Mouse (Mus musculus) liver, adult (tissue): Measurements from ENCODE around the gene Trappc10.

Experiments
- GATA4 ChIP-seq: IDR thresholded peaks from 2 replicates; pipeline ENCODE4 v1.6.1; 2014; ENCODE audit warnings: mild to moderate bottlenecking, low read length; ENCODE audit not compliant: insufficient replicate concordance

Gene Trappc10

DNA sequence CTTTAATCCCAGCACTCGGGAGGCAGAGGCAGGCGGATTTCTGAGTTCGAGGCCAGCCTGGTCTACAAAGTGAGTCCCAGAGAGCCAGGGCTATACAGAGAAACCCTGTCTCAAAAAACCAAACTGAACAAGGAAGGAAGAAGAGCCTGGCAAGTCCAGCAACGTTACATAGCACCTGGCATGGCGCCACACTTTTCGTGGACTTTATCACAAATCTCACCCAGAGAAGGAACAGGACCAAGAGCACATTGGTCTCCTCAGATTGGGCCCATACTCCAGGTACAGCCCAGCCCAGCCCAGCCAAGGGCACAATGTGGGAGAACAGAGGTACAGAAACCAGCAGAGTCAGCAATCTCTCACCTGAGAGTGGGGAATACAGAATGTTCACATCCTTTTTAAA is 10.7 kb downstream of the Trappc10 start:
- no peak for TF ChIP-seq GATA4

DNA sequence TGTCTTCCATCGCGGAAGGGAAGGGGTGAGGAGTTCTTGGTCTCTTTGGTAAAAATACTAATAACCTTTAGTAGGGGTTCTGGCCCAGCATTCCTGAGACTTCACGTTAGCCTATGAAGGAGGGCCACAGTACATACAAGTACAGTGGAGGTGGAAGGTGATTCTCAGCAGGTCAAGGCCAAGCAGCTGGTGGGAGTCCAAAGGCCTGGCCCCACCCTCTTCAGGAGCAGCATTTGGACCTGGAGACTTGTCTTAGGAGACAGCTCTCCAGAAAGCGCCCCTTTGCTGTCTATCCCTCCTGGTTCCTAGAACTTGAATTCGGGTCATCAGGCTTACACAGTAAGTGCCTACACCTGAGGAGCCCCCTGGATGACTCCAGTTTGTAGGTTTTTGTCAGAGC is 11.3 kb downstream of the Trappc10 start:
- no peak for TF ChIP-seq GATA4

DNA sequence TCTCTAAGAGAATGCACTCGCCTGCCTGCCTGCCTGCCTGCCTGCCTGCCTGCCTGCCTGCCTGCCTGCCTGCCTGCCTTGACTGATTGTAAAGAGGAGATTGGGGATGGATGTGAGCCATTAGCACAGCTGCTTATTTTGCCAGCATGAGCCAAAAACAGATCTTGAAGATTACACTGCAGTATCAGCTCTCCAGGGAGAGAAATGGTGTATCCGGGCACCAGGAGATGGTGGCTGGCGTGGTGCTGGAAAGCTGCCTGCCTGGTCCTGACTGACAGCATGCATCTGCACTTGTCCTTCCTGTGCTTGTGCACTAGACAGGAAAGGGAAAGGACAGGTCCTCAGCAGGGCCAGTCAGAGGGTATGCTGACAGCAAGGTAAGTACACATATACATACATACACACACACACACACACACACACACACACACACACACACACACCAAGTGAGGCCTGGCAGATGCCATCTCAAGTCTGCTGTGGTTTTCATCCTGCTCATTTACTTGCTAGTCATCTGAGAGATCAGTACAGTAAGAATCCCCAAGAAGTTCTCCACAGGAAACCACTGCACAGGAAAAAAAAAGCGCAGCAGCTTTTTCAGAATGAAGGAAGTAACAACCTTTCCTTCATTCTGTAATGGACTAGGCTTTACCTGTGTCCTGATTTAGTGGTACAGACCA is 12.0 kb downstream of the Trappc10 start:
- no peak for TF ChIP-seq GATA4

DNA sequence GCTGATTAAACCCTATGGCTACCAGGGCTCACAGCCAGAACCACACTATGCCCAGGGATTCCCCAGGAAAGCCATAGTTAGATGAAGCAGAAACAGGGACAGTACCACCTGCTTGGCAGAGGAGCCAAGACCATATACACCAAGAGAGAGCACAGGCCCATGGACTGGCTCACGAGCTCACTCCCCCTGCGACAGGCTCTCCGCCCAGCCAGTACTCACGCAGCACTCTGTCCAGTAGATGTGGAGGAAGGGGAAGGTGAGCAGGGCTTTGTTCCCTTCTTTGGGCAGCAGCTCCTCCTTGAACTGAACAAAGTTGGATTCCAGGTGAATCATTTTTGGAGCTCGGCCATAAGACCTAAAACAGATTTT is 15.9 kb downstream of the Trappc10 start:
- TF ChIP-seq GATA4 = no peak

DNA sequence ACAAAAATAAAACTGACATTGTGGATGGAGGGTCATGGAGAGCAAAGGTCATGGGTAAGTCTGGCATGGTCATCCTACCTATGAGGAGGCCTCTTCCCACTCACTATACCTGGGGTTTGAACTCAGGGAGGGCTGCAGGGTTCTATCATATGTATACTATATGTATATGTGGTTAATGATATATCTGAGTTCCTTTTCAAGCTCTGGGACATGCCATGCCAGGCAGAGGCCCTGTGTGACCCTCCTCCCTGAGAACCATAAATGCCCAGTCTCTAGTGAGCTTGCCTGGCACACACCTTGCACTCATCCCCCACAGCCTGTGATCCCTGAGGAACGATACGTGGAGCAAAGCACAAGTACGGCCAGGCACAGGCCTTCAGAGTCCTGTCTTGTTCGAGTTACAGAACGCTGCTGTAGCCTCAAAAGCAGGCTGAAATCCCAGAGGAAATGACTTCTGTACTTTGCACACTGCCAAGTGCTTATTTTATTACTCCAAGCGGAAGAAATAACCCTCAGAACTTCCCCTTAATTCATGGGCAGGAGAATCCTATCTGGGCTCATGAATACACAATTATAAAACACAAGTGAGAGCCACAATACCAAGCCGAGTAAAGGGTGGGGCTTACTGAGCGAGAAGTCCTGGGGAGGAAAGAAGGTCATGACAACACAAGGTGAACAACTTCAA is 16.4 kb downstream of the Trappc10 start:
- TF ChIP-seq GATA4 = no peak

DNA sequence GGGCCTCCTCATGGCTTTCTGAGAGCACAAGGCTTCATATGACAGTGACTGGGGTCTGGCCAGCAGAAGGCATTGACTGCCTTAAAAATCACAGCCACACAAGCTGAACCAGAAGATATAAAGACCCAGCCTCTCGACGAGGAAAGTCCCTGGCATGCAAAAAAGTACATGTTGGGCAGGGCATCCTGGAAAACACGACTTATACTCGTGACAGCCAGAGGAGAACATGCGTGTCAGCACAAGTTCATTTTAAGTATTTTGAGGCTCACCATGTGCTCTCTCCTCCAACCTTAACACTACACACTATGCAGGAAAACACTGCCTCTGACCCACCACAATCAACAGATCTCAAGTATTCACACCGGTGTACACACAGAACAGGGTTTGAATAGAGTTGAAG is 20.3 kb downstream of the Trappc10 start:
- TF ChIP-seq GATA4 = no peak

DNA sequence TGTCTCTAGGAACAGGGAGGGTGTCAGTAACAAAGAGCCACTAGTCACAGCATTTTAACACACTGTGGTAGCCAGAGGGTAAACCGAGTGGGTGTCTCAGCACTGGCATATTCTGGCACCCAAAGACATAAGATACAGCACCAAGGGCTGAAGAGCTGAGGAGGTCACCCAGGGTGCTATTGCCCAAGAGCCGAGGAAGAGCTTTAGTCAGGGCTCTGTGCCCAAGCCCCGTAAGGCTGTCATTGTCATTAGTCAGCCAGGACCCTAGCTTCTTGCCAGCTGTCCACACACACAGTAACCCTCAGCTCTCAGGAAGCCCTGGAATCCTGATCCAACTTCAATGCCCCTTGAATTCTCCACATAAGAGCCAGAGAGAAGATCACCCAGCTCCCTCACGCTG is 21.5 kb downstream of the Trappc10 start:
- TF ChIP-seq GATA4 = no peak

DNA sequence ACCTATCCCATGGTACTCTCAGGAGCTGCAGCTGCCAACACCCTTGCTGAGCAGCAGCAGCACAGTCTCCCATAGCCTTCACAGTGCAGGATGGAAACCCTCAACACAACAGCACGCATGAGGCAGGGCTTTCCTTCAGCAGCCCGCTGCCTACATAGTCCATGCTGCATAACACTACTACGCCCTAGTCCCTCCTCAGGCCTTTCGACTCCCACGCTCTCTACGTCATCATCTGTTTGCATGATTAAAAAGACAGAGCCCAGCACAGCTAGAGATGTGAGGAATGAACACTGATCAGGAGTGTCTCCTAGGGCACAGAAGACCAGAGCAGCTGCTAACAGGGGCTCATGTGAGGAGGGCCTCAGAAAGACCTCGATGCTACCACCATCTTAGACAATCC is 23.1 kb downstream of the Trappc10 start:
- no peak for TF ChIP-seq GATA4

DNA sequence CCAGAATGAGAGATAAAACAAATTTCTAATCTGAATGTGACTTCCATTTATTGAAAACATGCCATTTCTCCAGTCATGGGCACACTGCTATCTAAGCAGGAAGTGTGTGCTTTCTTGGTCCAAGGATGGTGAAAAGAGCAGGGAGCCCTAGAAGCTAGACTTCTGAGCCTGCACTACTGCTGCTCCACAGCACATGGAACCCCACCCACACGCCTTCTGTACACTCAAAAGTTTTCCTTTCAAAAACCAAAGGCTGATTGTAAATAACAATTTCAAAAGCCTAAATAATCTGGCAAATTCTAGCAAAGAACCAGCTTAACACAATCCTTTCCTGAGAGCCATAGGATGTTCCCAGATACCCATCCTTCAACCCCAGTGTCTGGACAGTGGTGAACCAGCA is 24.9 kb downstream of the Trappc10 start:
- no peak for TF ChIP-seq GATA4

DNA sequence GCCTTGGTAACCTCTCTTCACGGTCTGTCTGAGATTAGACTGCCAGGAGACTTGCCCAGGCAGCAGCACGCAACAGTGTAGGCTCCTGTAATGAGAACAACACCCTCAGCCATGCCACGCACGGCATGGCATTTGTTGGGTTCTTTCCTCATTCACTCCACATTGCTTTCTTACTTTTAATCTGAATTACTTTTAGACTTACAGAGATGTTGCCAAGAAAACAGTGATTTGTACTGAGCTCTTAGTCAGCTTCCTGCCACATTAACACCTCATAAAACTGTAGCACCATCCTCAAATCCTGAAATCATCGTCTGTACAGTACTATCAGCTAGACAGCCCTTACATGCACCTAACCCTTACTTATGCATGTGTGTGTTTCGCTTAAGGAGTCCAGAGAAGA is 25.9 kb downstream of the Trappc10 start:
- TF ChIP-seq GATA4 = no peak

DNA sequence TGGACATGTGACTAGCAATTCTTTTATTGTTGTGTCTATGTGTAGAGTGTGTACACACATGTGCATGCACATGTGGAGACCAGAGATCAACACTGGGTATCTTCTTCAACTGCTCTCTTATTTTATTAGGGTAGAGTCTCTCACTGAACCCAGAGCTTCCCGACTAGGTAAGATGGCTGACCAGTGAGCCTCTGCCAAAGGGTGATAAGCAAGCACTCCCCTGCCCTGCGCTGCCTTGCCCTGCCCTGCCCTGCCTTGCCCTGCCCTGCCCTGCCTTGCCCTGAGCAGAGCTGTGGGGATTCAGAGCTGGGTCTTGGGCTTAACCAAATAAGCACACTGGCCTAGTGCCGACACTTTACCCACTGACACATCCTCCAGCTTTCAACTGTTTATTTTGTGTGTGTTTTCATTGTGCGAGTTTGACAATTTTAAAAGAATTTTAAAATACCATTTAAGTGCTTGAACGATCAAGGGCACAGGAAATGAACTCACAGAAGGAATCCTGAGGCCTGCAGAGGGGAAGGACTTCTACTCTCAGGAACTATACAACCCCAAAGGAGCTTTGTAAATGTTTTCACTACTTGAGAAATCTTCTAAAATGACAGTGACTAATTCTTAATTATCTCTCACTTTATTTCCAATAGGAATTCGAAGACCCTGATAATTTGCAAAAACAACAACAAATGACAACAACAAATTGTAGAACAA is 27.9 kb downstream of the Trappc10 start:
- TF ChIP-seq GATA4 = no peak

DNA sequence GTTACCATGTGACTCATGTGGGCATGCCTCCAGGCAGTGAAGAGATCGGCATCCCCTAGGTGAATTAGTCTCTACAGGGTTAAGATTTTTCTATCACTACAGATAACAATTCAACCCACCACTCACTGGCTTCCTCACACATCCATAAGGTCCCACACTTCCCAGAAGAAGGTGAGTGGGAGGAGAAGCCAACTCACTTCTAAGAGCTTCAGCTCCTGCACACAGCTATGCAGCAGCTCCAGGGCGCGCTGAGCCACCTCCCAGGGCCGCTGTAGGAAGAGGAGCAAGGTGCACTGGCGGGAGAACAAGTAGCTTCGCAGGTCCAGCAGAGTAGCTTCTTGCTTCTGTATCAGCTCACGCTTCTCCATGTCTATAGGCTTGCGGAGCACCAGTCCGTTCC is 30.1 kb downstream of the Trappc10 start:
- TF ChIP-seq GATA4 = no peak

DNA sequence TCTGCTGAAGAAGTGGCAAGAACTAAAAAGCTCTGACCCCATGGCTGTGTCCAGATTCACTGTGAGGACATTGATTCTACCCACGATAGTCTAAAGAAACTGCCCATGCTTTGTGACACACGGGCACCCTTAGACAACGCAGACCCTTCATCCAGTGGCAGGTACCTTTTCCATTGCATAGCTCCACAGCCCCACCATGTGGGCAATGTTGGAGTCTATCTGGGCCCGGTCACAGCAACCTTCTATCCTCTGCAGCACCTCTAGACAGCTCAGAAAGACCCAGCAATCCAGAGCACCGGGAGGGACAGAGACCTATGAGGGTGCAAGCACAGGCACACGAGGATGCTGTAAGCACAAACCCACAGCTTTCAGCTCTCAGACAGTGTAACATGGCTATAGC is 33.1 kb downstream of the Trappc10 start:
- no peak for TF ChIP-seq GATA4

DNA sequence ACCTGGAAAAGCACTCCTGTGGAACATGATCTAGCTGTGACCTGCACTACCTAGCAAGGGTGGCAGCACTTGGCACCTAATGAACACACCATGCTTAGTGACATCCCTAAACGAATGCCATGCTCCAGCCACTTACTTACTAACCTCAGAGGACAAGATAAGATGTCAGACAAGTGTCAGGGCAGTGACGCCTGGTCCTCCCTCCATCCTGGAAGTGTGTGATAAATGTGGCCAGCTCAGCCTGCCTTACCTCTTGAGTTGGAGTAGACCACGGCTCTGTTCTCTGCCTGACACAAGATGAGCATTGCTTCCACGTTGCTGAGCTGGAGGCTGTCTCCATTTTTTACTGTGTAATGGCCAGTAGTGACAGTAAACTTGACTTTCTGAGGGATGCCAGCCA is 43.3 kb downstream of the Trappc10 start:
- TF ChIP-seq GATA4 = no peak

DNA sequence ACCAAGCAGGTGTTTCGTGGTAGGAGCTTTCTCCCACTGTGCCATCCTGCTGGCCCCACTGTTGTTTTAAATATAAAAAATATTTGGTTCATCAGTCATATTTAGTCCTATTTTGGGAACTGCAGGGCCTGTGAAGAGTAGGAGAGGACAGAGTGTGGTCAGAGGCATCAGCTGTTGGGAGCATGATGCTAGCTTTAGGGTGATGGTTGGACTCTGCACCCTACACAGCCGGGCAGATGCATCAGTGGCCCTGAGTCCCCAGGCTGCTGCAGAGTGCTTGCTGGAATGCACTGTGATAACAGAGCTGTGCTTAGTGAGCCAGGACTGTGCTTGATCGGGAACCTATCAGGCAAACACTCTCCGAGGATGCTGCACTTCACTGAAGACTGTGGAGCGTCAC is 51.5 kb downstream of the Trappc10 start:
- no peak for TF ChIP-seq GATA4

DNA sequence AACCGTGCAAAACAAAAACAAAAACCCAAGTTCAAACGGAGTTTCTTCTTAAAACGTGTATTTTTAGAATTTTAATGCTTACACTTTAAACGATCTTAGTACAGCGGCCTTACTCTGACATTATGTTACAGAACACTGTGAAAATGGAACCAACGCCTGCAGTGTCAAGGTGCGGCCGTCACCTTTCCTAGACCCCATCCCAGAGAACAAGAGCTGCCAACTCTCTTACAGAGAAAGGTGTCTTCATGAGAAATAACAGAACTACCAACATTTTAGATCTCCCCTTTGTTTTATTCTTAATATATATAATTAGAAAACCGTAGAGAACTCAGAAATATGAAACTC is 59.1 kb downstream of the Trappc10 start:
- TF ChIP-seq GATA4 = no peak
